Mouse (Mus musculus): Measurements from ENCODE around the gene Tex264.

DNA sequence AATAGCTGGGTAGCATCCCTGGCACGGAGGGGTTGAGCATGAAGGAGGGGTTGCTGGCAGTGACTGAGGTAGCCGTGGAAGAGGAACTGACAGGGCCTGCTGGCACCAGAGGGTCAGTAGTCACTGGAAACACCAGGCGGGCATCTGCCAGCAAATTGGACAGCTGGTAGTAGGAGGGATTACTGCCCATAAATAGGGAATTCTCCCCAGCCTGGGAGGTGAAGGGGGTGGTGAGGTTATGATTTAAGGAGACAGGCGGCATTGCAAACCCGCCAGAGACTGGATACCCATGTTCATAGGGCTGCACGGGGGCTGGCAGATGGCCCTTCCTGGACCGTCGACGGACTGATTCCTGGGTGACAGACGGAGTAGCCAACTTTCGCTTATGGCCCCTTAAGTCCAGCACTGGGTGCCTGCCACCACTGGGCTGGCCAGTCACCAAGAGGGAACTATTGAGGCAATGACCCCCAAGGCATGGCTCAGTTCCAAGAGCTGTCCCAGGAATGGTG is 7.3 kb upstream of the Tex264 start:
- no peak for TF ChIP-seq CTCF (IDR thresholded peaks at IDR 0.05; ENCODE audit: low read depth, low read length)
- no peak for TF ChIP-seq POLR2A (IDR thresholded peaks at IDR 0.05; ENCODE audit: extremely low read depth, insufficient read depth, low read length)
